Mouse (Mus musculus): ENCODE measurements around the gene Slc4a4.

Gene Slc4a4

DNA sequence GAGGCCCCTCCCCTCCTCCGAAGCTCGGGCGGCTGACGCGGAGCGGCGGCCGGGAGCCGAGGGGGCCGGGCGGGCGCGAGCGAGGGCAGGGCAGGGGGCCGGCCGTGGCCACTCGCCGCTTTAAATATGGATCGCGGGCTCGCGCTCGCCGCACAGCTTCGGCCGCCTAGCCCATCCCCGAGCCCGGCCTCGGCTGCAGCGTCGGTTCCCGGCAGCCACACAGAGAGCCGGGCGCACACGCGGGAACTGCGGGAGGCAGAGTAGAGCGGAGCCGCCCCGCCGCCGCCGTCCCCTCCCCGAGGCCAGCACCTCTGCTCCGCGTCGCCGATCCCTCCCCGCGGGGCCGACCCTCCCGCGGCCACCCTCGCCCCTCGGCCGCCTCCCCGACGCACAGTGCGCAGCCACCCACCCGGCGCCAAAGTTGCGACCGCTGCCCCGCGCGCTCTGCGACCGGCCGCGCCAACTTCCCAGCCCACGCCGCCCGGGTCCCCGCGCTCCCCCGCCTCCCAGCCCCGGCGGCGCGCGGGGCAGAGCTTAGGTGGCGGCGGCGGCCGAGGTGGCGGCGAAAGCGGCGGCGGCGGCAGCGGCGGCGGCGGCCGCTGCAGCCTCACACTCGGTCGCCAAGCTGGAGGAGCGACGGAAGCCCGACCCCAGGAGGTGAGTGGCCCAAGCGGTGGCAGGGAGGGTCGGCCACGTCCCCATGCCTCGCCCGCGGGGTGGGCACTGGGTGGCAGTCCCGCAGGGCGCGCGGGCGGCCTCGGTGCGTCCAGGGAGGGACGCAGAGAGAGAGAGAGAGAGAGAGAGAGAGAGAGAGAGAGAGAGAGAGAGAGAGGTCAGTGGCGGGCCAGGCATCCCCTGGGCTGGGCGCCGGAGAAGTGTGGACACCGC is at the start of gene Slc4a4:
Slc4a4 (plus strand) TSS at position 151 of the 888 bp plus-strand sequence.
- DNase-seq = peak; percentile 48 to 72

DNA sequence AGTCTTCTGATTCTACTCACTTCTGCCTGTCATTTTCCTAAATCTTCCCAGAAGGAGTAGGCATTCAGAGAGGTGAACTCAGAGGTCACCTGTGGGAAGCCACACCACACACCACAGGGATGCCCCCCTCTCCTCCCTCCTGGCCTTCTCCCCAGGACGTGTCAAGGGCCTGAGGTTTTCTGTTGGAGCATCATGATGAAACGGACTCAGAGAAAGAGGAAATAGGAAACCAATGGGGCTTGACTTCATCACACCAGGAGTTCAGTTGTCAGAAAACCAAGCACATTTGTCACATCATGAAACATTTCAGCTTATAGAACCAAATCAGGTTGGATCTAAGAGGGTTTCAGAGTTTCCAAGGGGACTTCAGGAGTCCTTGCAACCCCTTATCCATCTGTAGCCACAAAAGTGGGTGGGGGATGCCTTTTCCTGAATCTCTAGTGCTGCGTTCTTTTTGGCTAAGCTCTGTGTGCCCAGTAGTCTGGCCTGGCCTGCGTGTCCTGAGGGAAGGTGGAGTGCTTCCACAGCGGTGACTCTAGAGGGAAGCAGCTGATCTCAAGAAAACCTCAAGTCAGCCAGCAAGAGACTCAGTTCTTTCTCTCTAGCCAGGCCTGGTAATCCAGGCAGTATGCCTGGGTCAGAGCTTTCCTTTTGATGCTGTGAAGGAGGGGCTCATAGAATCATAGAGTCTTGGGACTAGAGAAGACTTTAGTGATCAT is 46.4 kb upstream of the Slc4a4 start:
- no peak for DNase-seq

GRCm38 (mm10) chr5:88857311-88857710 is 29.3 kb upstream of the Slc4a4 start:
- no peak for DNase-seq

- DNase-seq = peak in 1 of 2 experiments; percentile 47
These were observed 28.8 kb upstream of the Slc4a4 start for GRCm38 (mm10) chr5:88857801-88858200.

GRCm38 (mm10) chr5:88858226-88858625 is 28.4 kb upstream of the Slc4a4 start:
- DNase-seq = peak; percentile 73 to 87

DNA sequence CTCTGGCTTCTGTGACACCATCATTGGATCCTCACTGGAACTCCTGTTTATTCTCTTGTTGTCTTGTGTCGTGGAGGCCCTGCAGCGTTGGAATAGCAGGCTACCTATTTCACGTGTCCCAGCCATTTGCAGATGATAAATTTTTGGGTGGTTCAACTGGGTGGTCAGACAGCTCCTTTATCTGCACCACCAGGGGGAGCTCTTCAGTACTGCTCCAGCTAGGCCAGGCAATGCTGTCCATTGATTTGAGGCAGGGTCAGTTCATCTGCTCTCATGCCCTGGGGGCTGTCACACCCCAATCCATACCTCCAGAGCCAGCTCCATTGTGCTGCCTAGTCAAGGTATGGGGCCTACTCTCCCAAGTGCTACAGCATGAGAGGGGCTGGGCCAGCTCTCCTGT is 24.5 kb upstream of the Slc4a4 start:
- no peak for DNase-seq

- DNase-seq = no peak
These were observed 23.8 kb upstream of the Slc4a4 start for GRCm38 (mm10) chr5:88862794-88863193.

- DNase-seq = peak; percentile 61 to 69
These were observed 2.5 kb upstream of the Slc4a4 start for GRCm38 (mm10) chr5:88884101-88884500.

DNA sequence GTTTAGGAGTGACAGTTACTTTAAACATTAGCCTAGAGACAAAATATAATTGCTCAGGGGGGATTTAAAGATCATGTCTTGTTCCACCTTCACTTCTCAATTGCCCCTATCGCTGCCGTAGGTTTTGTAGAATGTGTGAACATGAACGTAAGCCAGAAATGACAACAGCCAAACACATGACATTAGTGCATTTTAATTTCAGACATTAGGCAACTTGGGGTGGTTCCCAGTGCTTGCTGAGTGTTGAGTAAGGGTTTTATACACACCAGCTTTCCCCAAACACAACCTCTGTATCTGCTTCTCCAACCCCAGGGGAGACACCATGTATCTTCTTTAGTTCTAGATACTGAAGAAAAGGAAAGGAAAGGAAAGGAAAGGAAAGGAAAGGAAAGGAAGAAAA is 1.1 kb upstream of the Slc4a4 start:
- DNase-seq = no peak

DNA sequence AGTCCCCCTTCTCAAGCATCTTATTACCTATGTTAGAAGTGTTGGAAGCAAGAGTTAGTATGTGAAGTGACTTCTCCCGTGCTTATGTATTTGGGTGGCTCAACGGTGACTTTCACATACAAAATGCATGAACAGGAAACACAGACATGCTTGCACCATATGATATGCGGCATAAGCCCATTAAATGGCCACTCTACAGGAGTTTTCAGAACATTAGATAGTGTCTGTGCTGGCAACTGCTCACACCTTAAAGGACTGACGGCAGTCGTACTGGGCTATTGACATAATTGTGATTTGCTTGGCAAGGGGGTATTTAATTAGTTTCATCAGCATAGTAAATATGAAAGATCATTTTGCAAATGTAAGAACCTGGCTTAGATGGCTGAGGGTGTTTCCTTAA is 674 bp upstream of the Slc4a4 start:
- no peak for DNase-seq

DNA sequence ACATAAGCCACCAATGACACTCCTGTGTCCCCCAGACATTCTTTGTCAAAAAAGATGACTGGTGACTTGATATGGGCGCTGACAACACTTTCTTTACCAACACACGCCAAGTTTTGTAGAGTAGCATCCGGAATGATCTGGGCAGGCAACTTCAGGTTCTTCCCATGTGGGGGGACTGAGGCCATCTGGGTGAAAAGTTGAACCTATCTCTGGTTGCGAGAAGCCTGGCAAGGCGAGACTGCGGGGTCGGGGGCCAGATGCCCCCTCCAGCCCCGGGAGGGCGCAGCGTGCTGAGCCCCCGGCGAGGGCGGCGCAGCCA is 310 bp upstream of the Slc4a4 start:
- no peak for DNase-seq

- DNase-seq = peak; percentile 60 to 64
These were observed 1.2 kb downstream of the Slc4a4 start for GRCm38 (mm10) chr5:88887556-88888412.

- no peak for DNase-seq
These were observed 1.7 kb downstream of the Slc4a4 start for GRCm38 (mm10) chr5:88888413-88888700.

- peak in 1 of 2 experiments; percentile 66 for DNase-seq
These were observed 2.7 kb downstream of the Slc4a4 start for GRCm38 (mm10) chr5:88889326-88889725.

- DNase-seq = peak; percentile 83 to 85
These were observed 3.5 kb downstream of the Slc4a4 start for GRCm38 (mm10) chr5:88890146-88890545.

- peak in 1 of 2 experiments; percentile 17 for DNase-seq
These were observed 10.0 kb downstream of the Slc4a4 start for GRCm38 (mm10) chr5:88896574-88896973.

- no peak for DNase-seq
These were observed 16.5 kb downstream of the Slc4a4 start for GRCm38 (mm10) chr5:88903111-88903510.

- DNase-seq = no peak
These were observed 16.9 kb downstream of the Slc4a4 start for GRCm38 (mm10) chr5:88903526-88903925.

GRCm38 (mm10) chr5:88904841-88905240 is 18.2 kb downstream of the Slc4a4 start:
- DNase-seq = peak in 1 of 2 experiments; percentile 60

- DNase-seq = no peak
These were observed 21.0 kb downstream of the Slc4a4 start for GRCm38 (mm10) chr5:88907615-88908014.

GRCm38 (mm10) chr5:88912629-88913028 is 26.0 kb downstream of the Slc4a4 start:
- DNase-seq = peak; percentile 69 to 77

- DNase-seq = peak; percentile 63 to 67
These were observed 28.5 kb downstream of the Slc4a4 start for GRCm38 (mm10) chr5:88915082-88915481.

DNA sequence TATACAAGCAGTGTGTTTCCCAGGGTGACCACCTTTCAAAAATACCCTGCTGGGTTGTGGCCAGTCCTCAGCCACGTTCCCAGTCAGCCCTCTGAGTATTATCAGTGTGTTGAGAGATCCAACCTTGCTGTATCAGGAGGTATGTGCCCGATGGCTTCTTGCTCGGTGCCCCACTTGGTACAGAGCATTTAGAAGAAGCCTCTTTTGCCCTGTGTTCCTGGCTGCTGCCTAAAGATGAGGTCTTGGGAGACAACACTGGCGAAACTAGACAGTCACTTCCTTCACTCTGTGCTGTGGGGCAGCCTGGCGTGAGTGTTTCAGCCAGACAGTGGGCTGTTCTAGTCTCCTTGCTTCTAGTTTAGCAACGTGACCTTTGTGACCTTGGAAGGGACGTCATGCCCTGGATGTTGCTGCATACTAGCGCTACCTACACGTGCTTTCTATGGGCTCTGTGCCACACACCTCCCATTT is 29.9 kb downstream of the Slc4a4 start:
- no peak for DNase-seq
